Mouse (Mus musculus): ENCODE measurements around the gene Glipr2.

- no peak for TF ChIP-seq CTCF (IDR thresholded peaks at IDR 0.05; ENCODE audit: low read depth)
- TF ChIP-seq EP300 (IDR thresholded peaks at IDR 0.05; ENCODE audit: low read depth), result no peak
Measured at GRCm38 (mm10) chr4:43972137-43972591, 15.0 kb downstream of the Glipr2 start.

Data from liver, embryonic 14.5 days (tissue).